Mouse (Mus musculus) Patski (cell line): ENCODE data around the gene Dhfr. TPM values are rescaled to one million over a fixed set of nuclear protein-coding genes. Genes with fewer than 3 reads are reported as not detected.
A peak's percentile ranks its signal among the peaks of the same experiment; 100 is the strongest.

ENCODE experiments used
- ATAC-seq: fragments of 100-300 bp; one replicate; pipeline ENCODE4 v1.8.0; 2021
- CTCF ChIA-PET: fragments of 350-600 bp; sonication (Branson Sonifier 250); formaldehyde crosslinking; loops from one replicate; lab custom pipeline; 2022; ENCODE audit warnings: inconsistent platforms; lab: Charles Lee
- POLR2A ChIA-PET: fragments of 350-600 bp; sonication (Branson Sonifier 250); formaldehyde crosslinking; loops from one replicate; lab custom pipeline; 2022; ENCODE audit warnings: antibody characterized with exemption, inconsistent platforms; lab: Charles Lee
- DNase-seq: peaks from one replicate; pipeline ENCODE4 v3.0.0-alpha.2; 2011; ENCODE audit warnings: low read depth, low spot score
- H3K27me3 ChIP-seq: fragments of 371-371 bp; one replicate; pipeline ENCODE4 v1.5.1; 2021
- CTCF ChIP-seq: fragments of 100-300 bp; IDR thresholded peaks from one replicate; pipeline ENCODE4 v1.5.1; 2021
- in situ Hi-C: fragments of 300-500 bp; cut with MboI; formaldehyde crosslinking; loops from 3 replicates; pipeline ENCODE4 v1.11.1; 2018; ENCODE audit warnings: low pct_unique_long_range_greater_than_20kb, mixed read lengths
- polyA plus RNA-seq: library from polyadenylated mRNA; unstranded; gene quantifications from one replicate; pipeline ENCODE4 v1.2.3, GENCODE M21; 2021

The Dhfr gene
- 7.8 TPM for polyA plus RNA-seq

DNA sequence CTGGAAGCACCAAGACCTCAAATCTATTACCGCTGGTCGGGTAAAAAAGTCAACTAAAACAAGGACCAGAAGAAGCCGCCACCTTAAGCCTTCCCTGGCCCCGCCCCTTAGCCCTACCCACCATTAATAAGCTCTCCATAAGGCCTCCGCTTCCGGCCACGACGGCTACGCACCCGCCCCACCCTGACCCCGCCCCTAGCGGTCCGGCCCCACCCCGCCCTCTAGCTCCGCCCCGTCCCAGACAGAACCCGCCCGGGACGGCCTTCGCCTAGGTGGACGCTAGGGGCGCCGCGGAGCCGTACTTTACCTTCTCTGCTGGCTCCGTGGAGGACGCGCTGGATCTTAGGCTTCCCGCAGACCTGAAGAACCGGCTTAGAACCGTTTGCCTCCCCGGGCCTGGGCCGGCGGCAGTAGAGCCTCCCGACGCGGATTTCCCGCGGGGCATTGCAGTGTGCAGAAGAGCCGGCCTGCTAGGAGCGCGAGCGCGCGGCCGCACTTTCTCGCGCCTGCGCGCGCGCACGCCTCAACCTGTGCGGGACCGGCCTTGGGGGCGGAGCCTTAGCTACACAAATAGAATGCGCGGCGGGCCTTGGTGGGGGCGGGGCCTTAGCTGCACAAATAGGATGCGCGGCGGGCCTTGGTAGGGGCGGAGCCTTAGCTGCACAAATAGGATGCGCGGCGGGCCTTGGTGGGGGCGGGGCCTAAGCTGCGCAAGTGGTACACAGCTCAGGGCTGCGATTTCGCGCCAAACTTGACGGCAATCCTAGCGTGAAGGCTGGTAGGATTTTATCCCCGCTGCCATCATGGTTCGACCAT is at the start of gene Dhfr, which contains the start of gene Msh3:
TSS of gene Dhfr (plus strand) at position 271 of the 816 bp plus-strand sequence.
TSS of gene Msh3 (minus strand) at position 548 of the 816 bp plus-strand sequence.
- TF ChIP-seq CTCF, result peak; percentile 98
- ATAC-seq (peak; percentile 92), DNase-seq (peak; percentile 77)
- ChIA-PET CTCF (interaction anchor here (0.6 to 1.4 kb wide), 10 partner anchors 9 to 449 kb away, joined by 3 to 5 read pairs (median 3); no protein-coding TSS in a partner anchor), POLR2A (no interaction called here)
- in situ Hi-C loops, result loop anchor here (25.0 kb wide), 1 partner anchor 383 kb away; no protein-coding TSS in a partner anchor
- H3K27me3 ChIP-seq, result no peaks in the 10 kb centered on the region

GRCm38 (mm10) chr13:92305680-92306079 is 48.8 kb upstream of the Dhfr start, which contains the start of gene Gm20379:
Gene Gm20379, plus strand, starts transcription at chr13:92305980.
- no peak for ATAC-seq
- no peaks in the 10 kb centered on the region for H3K27me3 ChIP-seq
- POLR2A ChIA-PET, result no interaction called here
- DNase-seq, result no peak
- in situ Hi-C loops, result no loop called here
- CTCF ChIA-PET, result no interaction called here
- TF ChIP-seq CTCF, result no peak

- in situ Hi-C loops, result no loop called here
- ChIA-PET POLR2A (no interaction called here), CTCF (no interaction called here)
- no peak for TF ChIP-seq CTCF
- DNase-seq (no peak), ATAC-seq (no peak)
- H3K27me3 ChIP-seq, result no peaks in the 10 kb centered on the region
These were observed 39.9 kb upstream of the Dhfr start for GRCm38 (mm10) chr13:92314613-92315012.

- CTCF ChIA-PET, result no interaction called here
- in situ Hi-C loops, result no loop called here
- DNase-seq, result no peak
- TF ChIP-seq CTCF, result no peak
- H3K27me3 ChIP-seq, result no peaks in the 10 kb centered on the region
- ATAC-seq, result no peak
- POLR2A ChIA-PET, result no interaction called here
These were observed 33.8 kb upstream of the Dhfr start for GRCm38 (mm10) chr13:92320770-92321169.

GRCm38 (mm10) chr13:92326030-92326429 is 28.5 kb upstream of the Dhfr start:
- POLR2A ChIA-PET, result no interaction called here
- in situ Hi-C loops, result no loop called here
- ATAC-seq (no peak), DNase-seq (no peak)
- no peaks in the 10 kb centered on the region for H3K27me3 ChIP-seq
- TF ChIP-seq CTCF, result no peak
- CTCF ChIA-PET, result no interaction called here

GRCm38 (mm10) chr13:92328000-92328399 is 26.5 kb upstream of the Dhfr start:
- ATAC-seq (no peak), DNase-seq (no peak)
- in situ Hi-C loops, result no loop called here
- TF ChIP-seq CTCF, result no peak
- POLR2A ChIA-PET, result no interaction called here
- H3K27me3 ChIP-seq, result no peaks in the 10 kb centered on the region
- CTCF ChIA-PET, result interaction anchor here (1.5 kb wide), 1 partner anchor 8 kb away, joined by 3 read pairs; no protein-coding TSS in a partner anchor

GRCm38 (mm10) chr13:92330621-92331020 is 23.9 kb upstream of the Dhfr start:
- in situ Hi-C loops, result no loop called here
- no peak for ATAC-seq
- no peaks in the 10 kb centered on the region for H3K27me3 ChIP-seq
- no peak for DNase-seq
- POLR2A ChIA-PET, result no interaction called here
- CTCF ChIA-PET, result no interaction called here
- TF ChIP-seq CTCF, result no peak

GRCm38 (mm10) chr13:92332103-92332879 is 22.2 kb upstream of the Dhfr start:
- no peak for TF ChIP-seq CTCF

DNA sequence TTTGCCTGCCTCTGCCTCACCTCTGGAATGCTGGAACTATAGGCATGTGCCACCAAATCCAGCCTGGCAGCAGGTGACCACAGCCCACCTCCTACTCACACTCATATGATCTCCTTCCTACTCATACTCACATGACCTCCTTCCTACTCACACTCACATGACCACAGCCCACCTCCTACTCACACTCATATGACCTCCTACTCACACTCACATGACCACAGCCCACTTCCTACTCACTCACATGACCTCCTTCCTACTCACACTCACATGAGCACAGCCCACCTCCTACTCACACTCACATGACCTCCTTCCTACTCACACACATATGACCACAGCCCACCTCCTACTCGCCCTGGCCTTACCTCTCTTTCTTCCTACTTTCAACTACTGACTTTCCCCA is 17.7 kb upstream of the Dhfr start:
- TF ChIP-seq CTCF, result no peak
- H3K27me3 ChIP-seq, result no peaks in the 10 kb centered on the region
- CTCF ChIA-PET, result interaction anchor here (1.9 kb wide), 1 partner anchor 432 kb away, joined by 4 read pairs; no protein-coding TSS in a partner anchor
- POLR2A ChIA-PET, result no interaction called here
- in situ Hi-C loops, result loop anchor here (5.0 kb wide), 1 partner anchor 430 kb away; no protein-coding TSS in a partner anchor
- DNase-seq (no peak), ATAC-seq (no peak)

More at GRCm38 (mm10) chr13:92332103-92332879, 22.2 kb upstream of the Dhfr start:
- ATAC-seq (no peak), DNase-seq (no peak)
- in situ Hi-C loops, result no loop called here
- ChIA-PET POLR2A (no interaction called here), CTCF (interaction anchor here (0.8 to 1.3 kb wide), 2 partner anchors 19 to 25 kb away, joined by 3 read pairs; no protein-coding TSS in a partner anchor)
- H3K27me3 ChIP-seq, result no peaks in the 10 kb centered on the region

GRCm38 (mm10) chr13:92337773-92338462 is 16.6 kb upstream of the Dhfr start:
- no peak for ATAC-seq
- in situ Hi-C loops, result loop anchor here (5.0 kb wide), 1 partner anchor 431 kb away; no protein-coding TSS in a partner anchor
- ChIA-PET POLR2A (no interaction called here), CTCF (interaction anchor here (1.9 kb wide), 1 partner anchor 433 kb away, joined by 4 read pairs; no protein-coding TSS in a partner anchor)
- no peak for DNase-seq
- no peaks in the 10 kb centered on the region for H3K27me3 ChIP-seq
- TF ChIP-seq CTCF, result peak; percentile 22
